9 mouse cellular contexts compared by ENCODE assay signal in the genomic region with DNA sequence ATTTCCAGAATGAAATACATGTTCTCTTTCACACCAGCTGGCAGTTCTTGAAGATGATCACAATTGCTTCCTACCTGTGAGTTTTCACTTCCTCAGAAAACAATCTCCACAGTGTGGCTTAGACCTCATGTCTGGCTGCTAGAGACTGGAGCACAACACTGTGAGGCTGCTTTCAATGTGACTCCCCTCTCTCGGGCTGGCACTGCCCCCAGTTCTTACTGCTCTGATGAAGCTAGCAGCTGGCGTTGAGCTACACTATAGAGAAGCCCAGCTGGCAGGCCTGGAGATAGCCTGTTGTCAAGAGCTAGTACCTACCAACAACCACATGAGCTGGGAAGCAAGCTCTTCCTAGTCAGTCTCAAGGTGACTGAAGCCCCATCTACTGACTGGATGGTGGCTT. TPM values are rescaled to one million over a fixed set of nuclear protein-coding genes. Genes with fewer than 3 reads are reported as not detected.
A peak's percentile ranks its signal among the peaks of the same experiment; 100 is the strongest.
DNase-seq lines count a peak whose midpoint lies in the region; ATAC-seq and TF ChIP-seq lines count a peak whose summit lies in the region.
"Had no signal": no experiment of that assay in that cellular context is flagged by ENCODE, and none has a peak within 500 bp of the region (broad histone marks: within the 10 kb centered on the region; RNA-seq: fewer than 3 reads in every experiment).

No protein-coding gene starts in this region.

- peak; percentile 70 to 81 for DNase-seq in cerebellum, postnatal 14 days
- DNase-seq in cerebellum, adult 2 months, result no peak
- DNase-seq in brain, embryonic 14.5 days (ENCODE audit: low read depth), result peak; percentile 83
- peak; percentile 63 for DNase-seq in layer of hippocampus, adult 9-10 months (ENCODE audit: low spot score)
- DNase-seq in midbrain, embryonic 14.5 days, result peak; percentile 65
- DNase-seq in gastrocnemius, postnatal 25 days, result no peak
- no peak for DNase-seq in heart, postnatal 36 days
- DNase-seq: cerebellum, adult 18-20 months had no signal

- no peaks in the 10 kb centered on the region for H3K36me3 ChIP-seq in midbrain, embryonic 14.5 days (ENCODE audit: control insufficient read depth, insufficient read depth, low read length)
- H3K36me3 ChIP-seq in heart, embryonic 11.5 days (ENCODE audit: control insufficient read depth, insufficient read depth, low read length), result no peaks in the 10 kb centered on the region

- TF ChIP-seq CTCF in cerebellum, adult 2 months (IDR thresholded peaks at IDR 0.05; ENCODE audit: borderline replicate concordance, insufficient read depth, low read depth, low read length), result no peak
- no peak for TF ChIP-seq CTCF in brain, embryonic 14.5 days (IDR thresholded peaks at IDR 0.05; ENCODE audit: borderline replicate concordance, extremely low read depth, insufficient read depth, insufficient read length)

- no peaks in the 10 kb centered on the region for H3K9me3 ChIP-seq in midbrain, embryonic 14.5 days (ENCODE audit: control insufficient read depth, low read length)
- no peaks in the 10 kb centered on the region for H3K9me3 ChIP-seq in heart, embryonic 11.5 days (replicated peaks; ENCODE audit: control insufficient read depth, low read length)

- ATAC-seq in midbrain, embryonic 14.5 days (ENCODE audit: low FRiP score, low TSS enrichment), result peak; percentile 71; the same call in 1 of the 2 replicates
- ATAC-seq in heart, embryonic 11.5 days (replicated peaks; ENCODE audit: insufficient number of reproducible peaks, low FRiP score, low TSS enrichment), result no peak

- H3K27me3 ChIP-seq in cerebellum, adult 2 months (ENCODE audit: control insufficient read depth, insufficient read depth, low read length), result no peaks in the 10 kb centered on the region
- no peaks in the 10 kb centered on the region for H3K27me3 ChIP-seq in midbrain, embryonic 14.5 days (ENCODE audit: control insufficient read depth, insufficient read depth, low read length)
- H3K27me3 ChIP-seq in heart, embryonic 11.5 days (ENCODE audit: control insufficient read depth, insufficient read depth, low read length), result no peaks in the 10 kb centered on the region

- 12% methylated on average over 2 of the region's 2 CpGs for WGBS in cerebellum, adult 2 months
- WGBS in midbrain, embryonic 14.5 days, result 19% methylated on average over 2 of the region's 2 CpGs
- WGBS in heart, embryonic 11.5 days (ENCODE audit: insufficient replicate concordance), result 59% methylated on average over 2 of the region's 2 CpGs

- no peak overlapping the region for H3K4me2 ChIP-seq in midbrain, embryonic 14.5 days (ENCODE audit: low read length)
- no peak overlapping the region for H3K4me2 ChIP-seq in heart, embryonic 11.5 days

- no peak overlapping the region for H3K27ac ChIP-seq in cerebellum, adult 2 months (ENCODE audit: insufficient read depth, low read length)
- peak overlapping the region; percentile 68 for H3K27ac ChIP-seq in midbrain, embryonic 14.5 days (replicated peaks; ENCODE audit: low read depth, low read length)
- no peak overlapping the region for H3K27ac ChIP-seq in heart, embryonic 11.5 days (ENCODE audit: low read depth, low read length)

- no peak for TF ChIP-seq POLR2A in cerebellum, adult 2 months (IDR thresholded peaks at IDR 0.05; ENCODE audit: borderline replicate concordance, insufficient read depth, low read length)
- TF ChIP-seq POLR2A in brain, embryonic 14.5 days (IDR thresholded peaks at IDR 0.05; ENCODE audit: borderline replicate concordance, extremely low read depth, insufficient read depth, insufficient read length, poor library complexity, severe bottlenecking), result no peak

- H3K4me1 ChIP-seq in cerebellum, adult 2 months (ENCODE audit: control insufficient read depth, insufficient read depth, low read length), result no peaks in the 10 kb centered on the region
- H3K4me1 ChIP-seq in midbrain, embryonic 14.5 days (ENCODE audit: control insufficient read depth, insufficient read depth, low read length), result peaks cover 10% of the 10 kb centered on the region
- no peaks in the 10 kb centered on the region for H3K4me1 ChIP-seq in heart, embryonic 11.5 days (ENCODE audit: control insufficient read depth, insufficient read depth, low read length)

- H3K4me3 ChIP-seq in cerebellum, adult 2 months (replicated peaks; ENCODE audit: insufficient read depth, low read depth, low read length), result no peak overlapping the region
- no peak overlapping the region for H3K4me3 ChIP-seq in midbrain, embryonic 14.5 days (replicated peaks; ENCODE audit: low read depth, low read length)
- no peak overlapping the region for H3K4me3 ChIP-seq in heart, embryonic 11.5 days (ENCODE audit: low read depth, low read length)

- intact Hi-C loops in heart, postnatal 36 days (cut with DNase I), result no loop called here

- no peak overlapping the region for H3K9ac ChIP-seq in midbrain, embryonic 14.5 days (replicated peaks; ENCODE audit: low read length)
- H3K9ac ChIP-seq in heart, embryonic 11.5 days (ENCODE audit: low read depth, low read length), result no peak overlapping the region

RNA-seq across cellular contexts. Expression of gene Arnt2, which starts 39.1 kb away (rescaled TPM):
- polyA plus RNA-seq in cerebellum, adult 2 months (2012; rRNA removed), result 57.0 and 60.9 TPM in 2 replicates
- polyA plus RNA-seq in brain, embryonic 14.5 days (2012; rRNA removed), result 172 and 207 TPM in 2 replicates
- polyA plus RNA-seq in midbrain, embryonic 14.5 days (2014; fragmentation: Nextera tagmentation; extraction: Ambion mirVana), result 75.7 and 82.1 TPM in 2 replicates
- total RNA-seq in gastrocnemius, postnatal 25 days (2021), result 1 to 10 TPM in 1 of 2 experiments, under 1 TPM in 1; 0.72 to 1.1 TPM
- polyA plus RNA-seq in heart, embryonic 11.5 days (2014; fragmentation: Nextera tagmentation; extraction: Ambion mirVana), result 3.1 and 3.2 TPM in 2 replicates
- under 1 TPM; 0.35 to 0.42 TPM for total RNA-seq in heart, postnatal 36 days (2021)

Comparison
In these comparisons a context has a peak if more than half of its experiments do, and no peak if none do; other contexts are left out.
1. DNase-seq: peak in cerebellum, postnatal 14 days (2 of 2), brain, embryonic 14.5 days (single experiment), layer of hippocampus, adult 9-10 months (single experiment) and midbrain, embryonic 14.5 days (single experiment); none in cerebellum, adult 2 months (0 of 2), gastrocnemius, postnatal 25 days (single experiment) and heart, postnatal 36 days (0 of 2).
2. RNA of gene Arnt2, which starts 39.1 kb away (polyA plus RNA-seq): 172 to 207 TPM in brain, embryonic 14.5 days, 75.7 to 82.1 TPM in midbrain, embryonic 14.5 days and 57.0 to 60.9 TPM in cerebellum, adult 2 months; 3.1 to 3.2 TPM in heart, embryonic 11.5 days; every median in the first group is over 10 times any median in the second.